Mouse (Mus musculus): ENCODE measurements at regions not wholly inside any gene's neighbourhood (a gene's known extent, or its start where the extent isn't known, plus 50 kb on each side); places are given as distances from the start of the nearest gene placed in this dataset.

DNA sequence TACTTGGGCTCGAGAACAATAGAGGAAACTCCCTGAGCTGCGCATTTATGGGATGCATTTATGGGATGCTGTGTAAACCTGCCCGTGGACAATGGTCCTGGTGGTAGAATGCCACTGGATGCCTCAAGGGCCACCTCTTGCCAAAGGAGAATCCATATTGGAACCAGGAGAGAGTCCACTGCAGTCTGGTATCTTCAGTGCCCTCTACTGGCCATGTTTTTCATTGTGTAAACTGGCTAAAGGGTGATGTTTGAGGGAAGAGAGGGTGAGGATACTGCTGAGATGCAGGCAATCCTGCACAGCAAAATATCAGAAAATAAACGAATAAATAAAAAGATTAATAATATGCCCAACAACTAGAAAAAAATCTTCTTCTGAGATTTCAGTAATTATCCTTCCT, 333.5 kb downstream of the Gm826 start:
- no peak for TF ChIP-seq CTCF (IDR thresholded peaks at IDR 0.05; ENCODE audit: control insufficient read depth, insufficient read depth, low read length)
- TF ChIP-seq POLR2A (IDR thresholded peaks at IDR 0.05; ENCODE audit: borderline replicate concordance, control insufficient read depth, low read depth, low read length), result no peak
